Mouse (Mus musculus) E14TG2a.4 (cell line): ENCODE measurements around the gene Sh3bp4.

Experiments
- H3K27me3 ChIP-seq: 2 replicates; pipeline ENCODE4 v1.6.1; 2014; ENCODE audit warnings: low read length, control low read depth; ENCODE audit not compliant: insufficient read depth
- H3K36me3 ChIP-seq: 2 replicates; pipeline ENCODE4 v1.6.1; 2014; ENCODE audit warnings: low read length, control low read depth; ENCODE audit not compliant: insufficient read depth
- H3K4me1 ChIP-seq: replicated peaks from 2 replicates; pipeline ENCODE4 v1.6.1; 2014; ENCODE audit warnings: low read depth, low read length, control low read depth
- H3K4me3 ChIP-seq: replicated peaks from 2 replicates; pipeline ENCODE4 v1.5.1; 2014; ENCODE audit warnings: mild to moderate bottlenecking, low read length
- H3K9me3 ChIP-seq: 2 replicates; pipeline ENCODE4 v1.6.1; 2014; ENCODE audit warnings: low read length, control low read depth
- CTCF ChIP-seq: conservative IDR thresholded peaks from 2 replicates; pipeline ENCODE4 v1.5.1; 2014; ENCODE audit warnings: low read length
- NANOG ChIP-seq: IDR thresholded peaks from 2 replicates; pipeline ENCODE4 v1.6.1; 2014; ENCODE audit warnings: borderline replicate concordance, low read length, mixed read lengths

The Sh3bp4 gene

GRCm38 (mm10) chr1:89195827-89196712 lies 125.9 kb downstream of the Sh3bp4 start:
- no peaks in the 10 kb centered on the region for H3K27me3 ChIP-seq
- H3K36me3 ChIP-seq = no peaks in the 10 kb centered on the region
- no peak overlapping the region for H3K4me3 ChIP-seq
- no peak for TF ChIP-seq NANOG
- peak; percentile 39 for TF ChIP-seq CTCF
- peaks cover 4% of the 10 kb centered on the region; the same call in 1 of the 2 replicates for H3K4me1 ChIP-seq
- no peaks in the 10 kb centered on the region for H3K9me3 ChIP-seq
